Mouse (Mus musculus): ENCODE data around the gene Ralgps2. TPM values are rescaled to one million over a fixed set of nuclear protein-coding genes. Genes with fewer than 3 reads are reported as not detected.

The Ralgps2 gene
- polyA plus RNA-seq, 1 experiment from 2014 or later = 118 TPM

GRCm38 (mm10) chr1:156938705-156939242 lies 652 bp downstream of the Ralgps2 start:
- peak; percentile 90 for ATAC-seq (ENCODE audit: low FRiP score)
- Histone ChIP-seq H3K36me3 (no peaks in the 10 kb centered on the region), H3K27ac (peak overlapping the region; percentile 98), H3K4me1 (replicated peaks) (peaks cover 23% of the 10 kb centered on the region), H3K4me3 (peak overlapping the region; percentile 92), H3K9me3 (no peaks in the 10 kb centered on the region), H3K9ac (peak overlapping the region; percentile 95), H3K4me2 (peak overlapping the region; percentile 70), H3K27me3 (no peaks in the 10 kb centered on the region)
- WGBS = under 1% methylated on average over 51 of the region's 51 CpGs

DNA sequence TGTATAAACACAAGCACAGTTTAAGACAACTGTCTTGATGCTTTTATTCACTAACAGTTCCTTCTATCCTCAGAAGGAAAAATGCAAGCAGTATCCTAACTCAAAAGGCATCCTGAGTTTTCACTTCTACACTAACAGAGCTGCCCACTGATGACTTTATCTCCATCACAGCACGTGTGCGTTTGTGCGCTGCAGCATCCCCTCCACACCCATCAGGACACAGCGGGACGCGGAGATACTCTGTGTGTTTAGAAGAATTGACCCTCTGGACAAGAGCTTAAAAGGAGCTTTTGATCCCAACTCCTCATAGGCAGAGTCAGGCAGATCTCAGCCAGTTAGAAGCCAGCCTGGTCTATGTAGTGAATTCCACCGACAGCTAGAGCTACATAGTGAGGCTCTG lies 2.0 kb downstream of the Ralgps2 start:
- Histone ChIP-seq H3K4me2 (peak overlapping the region; percentile 70), H3K9me3 (no peaks in the 10 kb centered on the region), H3K36me3 (no peaks in the 10 kb centered on the region), H3K4me1 (replicated peaks) (peaks cover 27% of the 10 kb centered on the region), H3K27me3 (no peaks in the 10 kb centered on the region), H3K27ac (no peak overlapping the region), H3K4me3 (peak overlapping the region; percentile 92), H3K9ac (no peak overlapping the region)
- 68% methylated on average over 7 of the region's 7 CpGs for WGBS
- no peak for ATAC-seq (ENCODE audit: low FRiP score)

GRCm38 (mm10) chr1:156933712-156934111 lies 5.7 kb downstream of the Ralgps2 start:
- H3K4me2 ChIP-seq = no peak overlapping the region
- H3K36me3 ChIP-seq = no peaks in the 10 kb centered on the region
- 95% methylated on average over 7 of the region's 7 CpGs for WGBS
- H3K27ac ChIP-seq = no peak overlapping the region
- ATAC-seq (ENCODE audit: low FRiP score) = no peak
- H3K27me3 ChIP-seq = no peaks in the 10 kb centered on the region
- H3K9ac ChIP-seq = no peak overlapping the region
- H3K9me3 ChIP-seq = no peaks in the 10 kb centered on the region
- peaks cover 37% of the 10 kb centered on the region for H3K4me1 ChIP-seq (replicated peaks)
- no peak overlapping the region for H3K4me3 ChIP-seq

DNA sequence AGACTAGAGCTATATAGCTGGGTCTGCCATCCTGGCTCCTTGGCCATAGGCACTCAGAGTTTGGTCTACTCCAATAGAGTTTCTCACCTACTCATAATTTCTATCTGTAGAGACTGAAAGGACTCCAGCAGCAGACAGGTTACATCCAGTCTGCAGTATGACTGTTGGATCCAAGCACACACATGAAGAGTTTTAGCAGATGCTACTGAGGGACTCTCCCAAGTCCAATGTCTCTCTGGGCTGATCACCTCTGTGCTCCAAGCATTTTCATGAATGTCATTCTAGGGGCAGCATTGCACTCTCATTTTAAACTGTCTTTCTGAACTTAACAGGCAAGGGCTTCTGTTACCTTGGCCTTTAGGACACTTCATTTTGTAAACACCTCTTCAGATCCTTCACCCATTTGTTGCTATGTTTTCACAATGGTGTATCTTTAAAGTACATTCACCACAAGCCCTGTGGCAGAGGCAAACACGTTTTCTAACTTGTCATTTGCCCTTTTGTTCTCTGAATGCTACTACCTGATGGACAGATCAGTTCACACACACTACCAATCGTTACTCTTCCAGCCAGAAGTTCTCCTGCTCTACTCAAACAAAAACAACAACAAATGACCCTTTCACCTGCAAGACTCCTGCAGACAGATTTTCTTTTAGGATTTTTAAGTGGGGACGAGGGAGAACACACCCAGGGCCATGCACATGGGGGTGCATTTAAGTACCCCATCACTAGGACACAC lies 7.2 kb downstream of the Ralgps2 start:
- 32% methylated on average over 3 of the region's 3 CpGs for WGBS
- no peak for ATAC-seq (ENCODE audit: low FRiP score)
- Histone ChIP-seq H3K9ac (no peak overlapping the region), H3K27ac (no peak overlapping the region), H3K9me3 (no peaks in the 10 kb centered on the region), H3K27me3 (no peaks in the 10 kb centered on the region), H3K4me2 (no peak overlapping the region), H3K4me3 (no peak overlapping the region), H3K4me1 (replicated peaks) (peaks cover 33% of the 10 kb centered on the region), H3K36me3 (no peaks in the 10 kb centered on the region)

GRCm38 (mm10) chr1:156931106-156931870 lies 8.1 kb downstream of the Ralgps2 start:
- H3K9me3 ChIP-seq = no peaks in the 10 kb centered on the region
- peaks cover 31% of the 10 kb centered on the region for H3K4me1 ChIP-seq (replicated peaks)
- H3K27ac ChIP-seq = 0 out of 2 replicates have a peak overlapping the region, but pooled peaks have one; percentile 44
- H3K36me3 ChIP-seq = no peaks in the 10 kb centered on the region
- H3K9ac ChIP-seq = peak overlapping the region; percentile 44; the same call in 1 of the 2 replicates
- 69% methylated on average over 10 of the region's 10 CpGs for WGBS
- H3K27me3 ChIP-seq = no peaks in the 10 kb centered on the region
- no peak overlapping the region for H3K4me2 ChIP-seq
- no peak for ATAC-seq (ENCODE audit: low FRiP score)
- no peak overlapping the region for H3K4me3 ChIP-seq

GRCm38 (mm10) chr1:156930263-156930662 lies 9.2 kb downstream of the Ralgps2 start:
- no peak for ATAC-seq (ENCODE audit: low FRiP score)
- Histone ChIP-seq H3K4me3 (no peak overlapping the region), H3K27me3 (no peaks in the 10 kb centered on the region), H3K4me1 (replicated peaks) (peaks cover 31% of the 10 kb centered on the region), H3K27ac (no peak overlapping the region), H3K4me2 (no peak overlapping the region), H3K36me3 (no peaks in the 10 kb centered on the region), H3K9me3 (no peaks in the 10 kb centered on the region), H3K9ac (no peak overlapping the region)
- 51% methylated on average over 5 of the region's 5 CpGs for WGBS

DNA sequence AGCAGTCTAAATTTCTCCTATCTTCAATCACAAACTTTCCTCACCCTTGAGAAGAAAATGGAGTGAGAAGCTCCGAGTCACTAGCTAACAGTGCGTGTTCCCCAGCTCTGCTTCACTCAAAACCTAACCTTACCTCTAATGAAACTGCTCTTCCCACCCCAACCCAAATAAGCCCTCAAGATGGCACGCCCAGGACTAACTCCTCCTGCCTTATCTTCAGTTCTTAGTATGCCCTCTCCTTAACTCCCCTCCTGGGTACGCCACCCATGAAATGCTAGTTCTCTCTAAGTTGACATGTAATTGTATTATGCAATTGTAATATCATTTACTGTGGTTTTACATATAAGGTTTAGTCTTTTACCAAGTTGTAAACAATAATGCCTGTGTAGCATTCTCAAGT lies 11.2 kb downstream of the Ralgps2 start:
- no peaks in the 10 kb centered on the region for H3K27me3 ChIP-seq
- no peak overlapping the region for H3K4me2 ChIP-seq
- peaks cover 31% of the 10 kb centered on the region for H3K4me1 ChIP-seq (replicated peaks)
- no peaks in the 10 kb centered on the region for H3K9me3 ChIP-seq
- H3K27ac ChIP-seq = no peak overlapping the region
- no peak overlapping the region for H3K4me3 ChIP-seq
- ATAC-seq (ENCODE audit: low FRiP score) = no peak
- H3K9ac ChIP-seq = no peak overlapping the region
- WGBS = 92% methylated on average over 4 of the region's 4 CpGs
- no peaks in the 10 kb centered on the region for H3K36me3 ChIP-seq

DNA sequence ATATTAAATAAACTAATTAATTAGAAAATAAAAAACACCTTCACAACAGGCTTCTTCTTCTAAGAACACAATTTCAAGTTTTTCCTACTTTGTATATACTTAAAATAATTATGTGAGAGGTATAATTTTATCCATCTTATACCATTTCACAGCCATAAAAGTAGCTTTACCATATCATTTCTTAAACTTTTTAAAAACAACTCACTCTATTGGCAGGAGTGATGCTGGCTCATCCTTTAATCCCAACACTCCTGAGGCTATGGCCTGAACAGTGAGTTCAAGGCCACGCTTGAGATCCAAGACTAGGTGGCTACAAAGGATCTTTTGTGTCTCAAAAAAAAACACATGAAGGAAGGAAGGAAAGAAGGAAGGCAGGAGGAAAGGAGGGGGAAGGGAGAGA lies 15.9 kb downstream of the Ralgps2 start:
- no peak overlapping the region for H3K27ac ChIP-seq
- H3K27me3 ChIP-seq = no peaks in the 10 kb centered on the region
- H3K9ac ChIP-seq = no peak overlapping the region
- no peak overlapping the region for H3K4me2 ChIP-seq
- no peaks in the 10 kb centered on the region for H3K36me3 ChIP-seq
- WGBS = 79% methylated on average over 1 of the region's 1 CpGs
- H3K4me1 ChIP-seq (replicated peaks) = peaks cover 30% of the 10 kb centered on the region
- no peak for ATAC-seq (ENCODE audit: low FRiP score)
- H3K9me3 ChIP-seq = no peaks in the 10 kb centered on the region
- H3K4me3 ChIP-seq = no peak overlapping the region

- no peak overlapping the region for H3K4me3 ChIP-seq
- no peaks in the 10 kb centered on the region for H3K9me3 ChIP-seq
- no peaks in the 10 kb centered on the region for H3K27me3 ChIP-seq
- no peaks in the 10 kb centered on the region for H3K36me3 ChIP-seq
- H3K27ac ChIP-seq = no peak overlapping the region
- peaks cover 30% of the 10 kb centered on the region for H3K4me1 ChIP-seq (replicated peaks)
- WGBS = 69% methylated on average over 6 of the region's 6 CpGs
- no peak for ATAC-seq (ENCODE audit: low FRiP score)
- H3K9ac ChIP-seq = no peak overlapping the region
- H3K4me2 ChIP-seq = no peak overlapping the region
These were observed 16.5 kb downstream of the Ralgps2 start for GRCm38 (mm10) chr1:156922921-156923320.

GRCm38 (mm10) chr1:156921290-156921994 lies 18.0 kb downstream of the Ralgps2 start:
- no peaks in the 10 kb centered on the region for H3K9me3 ChIP-seq
- no peak overlapping the region for H3K4me2 ChIP-seq
- H3K4me1 ChIP-seq (replicated peaks) = peaks cover 24% of the 10 kb centered on the region
- WGBS = 74% methylated on average over 12 of the region's 12 CpGs
- H3K36me3 ChIP-seq = no peaks in the 10 kb centered on the region
- no peak overlapping the region for H3K4me3 ChIP-seq
- H3K27ac ChIP-seq = 0 out of 2 replicates have a peak overlapping the region, but pooled peaks have one; percentile 23
- ATAC-seq (ENCODE audit: low FRiP score) = no peak
- H3K9ac ChIP-seq = no peak overlapping the region
- no peaks in the 10 kb centered on the region for H3K27me3 ChIP-seq

DNA sequence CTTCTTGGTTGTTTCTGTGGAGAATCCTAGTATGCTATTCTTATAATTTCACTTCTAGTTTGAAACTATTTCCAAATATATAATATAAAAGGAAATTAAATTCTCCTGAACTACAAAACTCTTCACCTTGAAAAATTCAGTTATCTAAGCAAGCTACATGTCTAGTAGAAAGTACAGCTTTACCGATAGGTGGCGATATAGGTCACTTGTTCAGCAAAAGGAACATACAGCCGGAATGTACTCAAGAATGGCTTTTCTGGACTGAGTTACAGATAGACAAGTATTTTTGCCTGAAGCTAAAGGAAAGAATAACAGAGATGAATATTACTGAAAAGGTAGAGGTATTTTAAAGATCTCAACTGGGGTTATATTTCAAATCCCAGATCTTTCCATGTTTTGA lies 22.0 kb downstream of the Ralgps2 start:
- H3K4me3 ChIP-seq = no peak overlapping the region
- no peaks in the 10 kb centered on the region for H3K27me3 ChIP-seq
- 14% methylated on average over 3 of the region's 3 CpGs for WGBS
- H3K36me3 ChIP-seq = no peaks in the 10 kb centered on the region
- H3K4me1 ChIP-seq (replicated peaks) = peaks cover 23% of the 10 kb centered on the region
- H3K9ac ChIP-seq = no peak overlapping the region
- H3K27ac ChIP-seq = no peak overlapping the region
- no peak overlapping the region for H3K4me2 ChIP-seq
- no peak for ATAC-seq (ENCODE audit: low FRiP score)
- no peaks in the 10 kb centered on the region for H3K9me3 ChIP-seq

GRCm38 (mm10) chr1:156916361-156916760 lies 23.1 kb downstream of the Ralgps2 start:
- no peaks in the 10 kb centered on the region for H3K36me3 ChIP-seq
- H3K27ac ChIP-seq = no peak overlapping the region
- no peaks in the 10 kb centered on the region for H3K27me3 ChIP-seq
- peaks cover 16% of the 10 kb centered on the region for H3K4me1 ChIP-seq (replicated peaks)
- no peak for ATAC-seq (ENCODE audit: low FRiP score)
- no peak overlapping the region for H3K4me3 ChIP-seq
- H3K9me3 ChIP-seq = no peaks in the 10 kb centered on the region
- WGBS = 80% methylated on average over 3 of the region's 3 CpGs
- H3K9ac ChIP-seq = no peak overlapping the region
- no peak overlapping the region for H3K4me2 ChIP-seq
